Mouse (Mus musculus) forebrain, embryonic 16.5 days (tissue): ENCODE results near the gene Plekho1. TPM values are rescaled to one million over a fixed set of nuclear protein-coding genes. Genes with fewer than 3 reads are reported as not detected.

ENCODE experiments used
- ATAC-seq: fragments of 200-750 bp; cut with Nextera tagmentation; 2 replicates; pipeline ENCODE4 v1.8.0; 2017; ENCODE audit warnings: mild to moderate bottlenecking, moderate library complexity
- H3K27ac ChIP-seq: fragments of 300-500 bp; sonication (generic); 2 replicates; pipeline ENCODE4 v1.5.1; 2014; ENCODE audit warnings: low read length, control low read depth
- H3K27me3 ChIP-seq: fragments of 300-500 bp; sonication (generic); replicated peaks from 2 replicates; pipeline ENCODE4 v1.6.1; 2014; ENCODE audit warnings: low read length; ENCODE audit not compliant: control insufficient read depth, insufficient read depth
- H3K36me3 ChIP-seq: fragments of 300-500 bp; sonication (generic); 2 replicates; pipeline ENCODE4 v1.6.1; 2014; ENCODE audit not compliant: control insufficient read depth, insufficient read depth
- H3K4me1 ChIP-seq: fragments of 300-500 bp; sonication (generic); replicated peaks from 2 replicates; pipeline ENCODE4 v1.6.1; 2014; ENCODE audit warnings: low read length; ENCODE audit not compliant: control insufficient read depth, insufficient read depth
- H3K4me2 ChIP-seq: fragments of 300-500 bp; sonication (generic); 2 replicates; pipeline ENCODE4 v1.6.1; 2014; ENCODE audit warnings: mild to moderate bottlenecking, low read length, control low read depth
- H3K4me3 ChIP-seq: fragments of 300-500 bp; sonication (generic); replicated peaks from 2 replicates; pipeline ENCODE4 v1.5.1; 2014; ENCODE audit warnings: mild to moderate bottlenecking, low read length, control low read depth
- H3K9ac ChIP-seq: fragments of 300-500 bp; sonication (generic); replicated peaks from 2 replicates; pipeline ENCODE4 v1.6.1; 2014; ENCODE audit warnings: low read depth, low read length, control low read depth
- H3K9me3 ChIP-seq: fragments of 300-500 bp; sonication (generic); 2 replicates; pipeline ENCODE4 v1.6.1; 2016; ENCODE audit warnings: low read length; ENCODE audit not compliant: control insufficient read depth
- WGBS: fragments of 180-500 bp; shearing (Covaris S2); extraction: QIAGEN DNeasy Blood & Tissue Kit; methylation state at CpG from one replicate; pipeline ENCODE4 v1.1.7; 2014; 5-methylcytosine and 5-hydroxymethylcytosine counted together
- polyA plus RNA-seq: library from polyadenylated mRNA; unstranded; fragments of >200 nt; fragmentation: Nextera tagmentation; extraction: Ambion mirVana; gene quantifications from 2 replicates; pipeline ENCODE4 v1.2.1, GENCODE M21; 2015

Plekho1 gene
- polyA plus RNA-seq, 1 experiment from 2014 or later, result 71.4 TPM

GRCm38 (mm10) chr3:96033046-96033445, 37.2 kb upstream of the Plekho1 start:
- no peak overlapping the region for H3K9ac ChIP-seq
- H3K36me3 ChIP-seq, result peaks cover 6% of the 10 kb centered on the region; the same call in 1 of the 2 replicates
- ATAC-seq, result no peak
- H3K4me1 ChIP-seq, result no peaks in the 10 kb centered on the region
- no peak overlapping the region for H3K27ac ChIP-seq
- H3K9me3 ChIP-seq, result no peaks in the 10 kb centered on the region
- 84% methylated on average over 4 of the region's 4 CpGs for WGBS
- H3K27me3 ChIP-seq, result no peaks in the 10 kb centered on the region
- no peak overlapping the region for H3K4me2 ChIP-seq
- no peak overlapping the region for H3K4me3 ChIP-seq

- Histone ChIP-seq H3K27me3 (no peaks in the 10 kb centered on the region), H3K4me2 (no peak overlapping the region), H3K4me3 (no peak overlapping the region), H3K9ac (no peak overlapping the region), H3K4me1 (no peaks in the 10 kb centered on the region), H3K9me3 (no peaks in the 10 kb centered on the region), H3K27ac (no peak overlapping the region), H3K36me3 (peaks cover 6% of the 10 kb centered on the region; the same call in 1 of the 2 replicates)
- no peak for ATAC-seq
- 93% methylated on average over 6 of the region's 6 CpGs for WGBS
These were observed 36.8 kb upstream of the Plekho1 start for GRCm38 (mm10) chr3:96032652-96033017.

- Histone ChIP-seq H3K4me2 (no peak overlapping the region), H3K36me3 (peaks cover 6% of the 10 kb centered on the region; the same call in 1 of the 2 replicates), H3K9ac (no peak overlapping the region), H3K4me3 (no peak overlapping the region), H3K9me3 (no peaks in the 10 kb centered on the region), H3K4me1 (no peaks in the 10 kb centered on the region), H3K27me3 (no peaks in the 10 kb centered on the region), H3K27ac (no peak overlapping the region)
- no peak for ATAC-seq
- 82% methylated on average over 6 of the region's 6 CpGs for WGBS
These were observed 36.3 kb upstream of the Plekho1 start for GRCm38 (mm10) chr3:96031991-96032651.

- Histone ChIP-seq H3K9me3 (no peaks in the 10 kb centered on the region), H3K4me3 (no peak overlapping the region), H3K4me1 (no peaks in the 10 kb centered on the region), H3K4me2 (no peak overlapping the region), H3K9ac (no peak overlapping the region), H3K27me3 (no peaks in the 10 kb centered on the region), H3K36me3 (peaks cover 6% of the 10 kb centered on the region; the same call in 1 of the 2 replicates), H3K27ac (no peak overlapping the region)
- no peak for ATAC-seq
- 89% methylated on average over 11 of the region's 11 CpGs for WGBS
These were observed 34.0 kb upstream of the Plekho1 start for GRCm38 (mm10) chr3:96029766-96030165.

- WGBS, result 84% methylated on average over 3 of the region's 3 CpGs
- Histone ChIP-seq H3K27me3 (no peaks in the 10 kb centered on the region), H3K4me1 (no peaks in the 10 kb centered on the region), H3K9ac (no peak overlapping the region), H3K9me3 (no peaks in the 10 kb centered on the region), H3K36me3 (peaks cover 6% of the 10 kb centered on the region; the same call in 1 of the 2 replicates), H3K4me2 (no peak overlapping the region), H3K27ac (no peak overlapping the region), H3K4me3 (no peak overlapping the region)
- no peak for ATAC-seq
These were observed 33.5 kb upstream of the Plekho1 start for GRCm38 (mm10) chr3:96029336-96029735.

- H3K27ac ChIP-seq, result no peak overlapping the region
- H3K36me3 ChIP-seq, result peaks cover 6% of the 10 kb centered on the region; the same call in 1 of the 2 replicates
- H3K4me2 ChIP-seq, result no peak overlapping the region
- no peak for ATAC-seq
- no peaks in the 10 kb centered on the region for H3K4me1 ChIP-seq
- H3K9me3 ChIP-seq, result no peaks in the 10 kb centered on the region
- H3K27me3 ChIP-seq, result no peaks in the 10 kb centered on the region
- 85% methylated on average over 1 of the region's 1 CpGs for WGBS
- no peak overlapping the region for H3K9ac ChIP-seq
- H3K4me3 ChIP-seq, result no peak overlapping the region
These were observed 32.1 kb upstream of the Plekho1 start for GRCm38 (mm10) chr3:96027875-96028274.

- H3K4me1 ChIP-seq, result no peaks in the 10 kb centered on the region
- H3K4me2 ChIP-seq, result no peak overlapping the region
- no peak for ATAC-seq
- no peaks in the 10 kb centered on the region for H3K27me3 ChIP-seq
- 84% methylated on average over 1 of the region's 1 CpGs for WGBS
- H3K9me3 ChIP-seq, result no peaks in the 10 kb centered on the region
- H3K27ac ChIP-seq, result no peak overlapping the region
- H3K9ac ChIP-seq, result no peak overlapping the region
- H3K4me3 ChIP-seq, result no peak overlapping the region
- H3K36me3 ChIP-seq, result peaks cover 6% of the 10 kb centered on the region; the same call in 1 of the 2 replicates
These were observed 31.3 kb upstream of the Plekho1 start for GRCm38 (mm10) chr3:96027145-96027544.

- 81% methylated on average over 5 of the region's 5 CpGs for WGBS
- ATAC-seq, result no peak
These were observed 25.8 kb upstream of the Plekho1 start for GRCm38 (mm10) chr3:96021421-96022128.

GRCm38 (mm10) chr3:96020735-96021134, 24.9 kb upstream of the Plekho1 start:
- Histone ChIP-seq H3K27me3 (no peaks in the 10 kb centered on the region), H3K4me1 (no peaks in the 10 kb centered on the region)
- 85% methylated on average over 1 of the region's 1 CpGs for WGBS

More at GRCm38 (mm10) chr3:96021421-96022128, 25.8 kb upstream of the Plekho1 start:
- H3K27me3 ChIP-seq, result no peaks in the 10 kb centered on the region
- H3K4me1 ChIP-seq, result no peaks in the 10 kb centered on the region
- H3K4me2 ChIP-seq, result no peak overlapping the region
- H3K27ac ChIP-seq, result no peak overlapping the region
- H3K4me3 ChIP-seq, result no peak overlapping the region
- H3K36me3 ChIP-seq, result no peaks in the 10 kb centered on the region
- no peaks in the 10 kb centered on the region for H3K9me3 ChIP-seq
- no peak overlapping the region for H3K9ac ChIP-seq

More at GRCm38 (mm10) chr3:96020735-96021134, 24.9 kb upstream of the Plekho1 start:
- Histone ChIP-seq H3K9ac (no peak overlapping the region), H3K4me2 (no peak overlapping the region), H3K36me3 (no peaks in the 10 kb centered on the region), H3K27ac (no peak overlapping the region), H3K9me3 (no peaks in the 10 kb centered on the region), H3K4me3 (no peak overlapping the region)
- no peak for ATAC-seq
